ENCODE assay signal across 22 mouse cellular contexts in genomic region chr7:66159961-66160360, GRCm38 (mm10). TPM values are rescaled to one million over a fixed set of nuclear protein-coding genes. Genes with fewer than 3 reads are reported as not detected.
DNase-seq lines count a peak whose midpoint lies in the region; ATAC-seq lines count a peak whose summit lies in the region.
"Had no signal": no experiment of that assay in that cellular context is flagged by ENCODE, and none has a peak within 500 bp of the region (broad histone marks: within the 10 kb centered on the region; RNA-seq: fewer than 3 reads in every experiment).

No protein-coding gene starts in this region.

- ATAC-seq in midbrain, embryonic 11.5 days (ENCODE audit: low FRiP score), result no peak
- ATAC-seq in midbrain, embryonic 15.5 days (replicated peaks), result no peak
- ATAC-seq in common myeloid progenitor, adult 5-6 weeks (replicated peaks; ENCODE audit: low read depth, poor library complexity, severe bottlenecking), result peak; percentile 58
- peak; percentile 44; the same call in 1 of the 2 replicates for ATAC-seq in megakaryocyte progenitor cell, adult 5-6 weeks (replicated peaks; ENCODE audit: poor library complexity)
- ATAC-seq: intestine, embryonic 15.5 days had no signal

- no peaks in the 10 kb centered on the region for H3K9me3 ChIP-seq in midbrain, embryonic 11.5 days (ENCODE audit: control insufficient read depth, low read length)
- no peaks in the 10 kb centered on the region for H3K9me3 ChIP-seq in midbrain, embryonic 15.5 days
- H3K9me3 ChIP-seq: embryonic facial prominence, embryonic 15.5 days; heart, embryonic 10.5 days; hindbrain, embryonic 10.5 days; intestine, embryonic 15.5 days had no signal

- H3K27ac ChIP-seq in midbrain, embryonic 11.5 days (ENCODE audit: low read depth, low read length), result no peak overlapping the region
- no peak overlapping the region for H3K27ac ChIP-seq in midbrain, embryonic 15.5 days
- H3K27ac ChIP-seq: embryonic facial prominence, embryonic 15.5 days; gastrocnemius, adult 2 months; heart, embryonic 10.5 days; hindbrain, embryonic 10.5 days; hindbrain, embryonic 14.5 days; intestine, embryonic 15.5 days had no signal

- H3K9ac ChIP-seq in midbrain, embryonic 11.5 days (ENCODE audit: low read length), result no peak overlapping the region
- no peak overlapping the region for H3K9ac ChIP-seq in midbrain, embryonic 15.5 days
- H3K9ac ChIP-seq: embryonic facial prominence, embryonic 15.5 days; forebrain, postnatal 0 days; hindbrain, embryonic 14.5 days; intestine, embryonic 15.5 days had no signal

- DNase-seq in midbrain, embryonic 11.5 days (ENCODE audit: low spot score, missing footprints), result peak; percentile 79
- no peak for DNase-seq in embryo, embryonic 10.5 days (ENCODE audit: low spot score)
- no peak for DNase-seq in cerebellum, postnatal 4 days (ENCODE audit: low spot score in 2 of 2)
- DNase-seq: adrenal gland, adult 8-10 months; adrenal gland, postnatal 36 days; cerebellum, adult 11 months; cerebellum, adult 9-10 months; cerebellum, postnatal 25 days; embryo, embryonic 11 days; forebrain, postnatal 0 days; gastrocnemius, adult 2 months; gastrocnemius, postnatal 25 days; heart, adult 18-20 months; heart, postnatal 10 days had no signal

- WGBS in midbrain, embryonic 11.5 days, result 48% methylated on average over 5 of the region's 5 CpGs
- 42% methylated on average over 5 of the region's 5 CpGs for WGBS in midbrain, embryonic 15.5 days

- H3K27me3 ChIP-seq in midbrain, embryonic 11.5 days (ENCODE audit: control insufficient read depth, insufficient read depth, low read length), result no peaks in the 10 kb centered on the region
- H3K27me3 ChIP-seq in midbrain, embryonic 15.5 days (replicated peaks), result no peaks in the 10 kb centered on the region
- H3K27me3 ChIP-seq: embryonic facial prominence, embryonic 15.5 days; intestine, embryonic 15.5 days had no signal

- H3K36me3 ChIP-seq in midbrain, embryonic 11.5 days (ENCODE audit: control insufficient read depth, insufficient read depth, low read length), result no peaks in the 10 kb centered on the region
- H3K36me3 ChIP-seq in midbrain, embryonic 15.5 days (replicated peaks), result no peaks in the 10 kb centered on the region
- H3K36me3 ChIP-seq: embryonic facial prominence, embryonic 15.5 days; heart, embryonic 10.5 days; intestine, embryonic 15.5 days had no signal

- no peak overlapping the region for H3K4me3 ChIP-seq in midbrain, embryonic 11.5 days (ENCODE audit: low read depth, low read length)
- H3K4me3 ChIP-seq in midbrain, embryonic 15.5 days, result no peak overlapping the region
- H3K4me3 ChIP-seq: embryonic facial prominence, embryonic 15.5 days; gastrocnemius, adult 2 months; heart, embryonic 10.5 days; hindbrain, embryonic 10.5 days; intestine, embryonic 15.5 days had no signal

- H3K4me1 ChIP-seq in midbrain, embryonic 11.5 days (ENCODE audit: control insufficient read depth, insufficient read depth, low read length), result no peaks in the 10 kb centered on the region; the same call in 1 of the 2 replicates
- peaks cover 12% of the 10 kb centered on the region for H3K4me1 ChIP-seq in midbrain, embryonic 15.5 days

- H3K4me2 ChIP-seq in midbrain, embryonic 11.5 days, result no peak overlapping the region
- H3K4me2 ChIP-seq in midbrain, embryonic 15.5 days, result no peak overlapping the region
- H3K4me2 ChIP-seq: embryonic facial prominence, embryonic 15.5 days; hindbrain, embryonic 14.5 days; intestine, embryonic 15.5 days had no signal

RNA-seq across cellular contexts. Expression of gene Chsy1, which starts 50.6 kb away (rescaled TPM):
- polyA plus RNA-seq in midbrain, embryonic 11.5 days (2014; fragmentation: Nextera tagmentation; extraction: Ambion mirVana), result 18.4 and 20.4 TPM in 2 replicates
- polyA plus RNA-seq in midbrain, embryonic 15.5 days (2015; fragmentation: Nextera tagmentation; extraction: Ambion mirVana), result 10.0 and 10.7 TPM in 2 replicates
- 48.8 and 55.9 TPM in 2 replicates for total RNA-seq in common myeloid progenitor, adult 5-6 weeks (2017)
- 37.9 and 38.3 TPM in 2 replicates for total RNA-seq in megakaryocyte progenitor cell, adult 5-6 weeks (2015)
- 62.1 and 68.0 TPM in 2 replicates for total RNA-seq in megakaryocyte progenitor cell, adult 5-6 weeks (2017)

Comparison
In these comparisons a context has a peak if more than half of its experiments do, and no peak if none do; other contexts are left out.
1. ATAC-seq: peak in common myeloid progenitor, adult 5-6 weeks (single experiment) and megakaryocyte progenitor cell, adult 5-6 weeks (single experiment); none in midbrain, embryonic 11.5 days (single experiment) and midbrain, embryonic 15.5 days (single experiment).